Mouse (Mus musculus): ENCODE results near the gene Mpz.

- TF ChIP-seq CTCF (IDR thresholded peaks at IDR 0.05; ENCODE audit: insufficient read depth, low read length) = no peak
- TF ChIP-seq POLR2A (IDR thresholded peaks at IDR 0.05; ENCODE audit: borderline replicate concordance, extremely low read depth, low read depth, low read length) = no peak
Measured at GRCm38 (mm10) chr1:171183025-171183424, 32.5 kb downstream of the Mpz start.
